Mouse (Mus musculus): ENCODE data around the gene Lce1m.

DNA sequence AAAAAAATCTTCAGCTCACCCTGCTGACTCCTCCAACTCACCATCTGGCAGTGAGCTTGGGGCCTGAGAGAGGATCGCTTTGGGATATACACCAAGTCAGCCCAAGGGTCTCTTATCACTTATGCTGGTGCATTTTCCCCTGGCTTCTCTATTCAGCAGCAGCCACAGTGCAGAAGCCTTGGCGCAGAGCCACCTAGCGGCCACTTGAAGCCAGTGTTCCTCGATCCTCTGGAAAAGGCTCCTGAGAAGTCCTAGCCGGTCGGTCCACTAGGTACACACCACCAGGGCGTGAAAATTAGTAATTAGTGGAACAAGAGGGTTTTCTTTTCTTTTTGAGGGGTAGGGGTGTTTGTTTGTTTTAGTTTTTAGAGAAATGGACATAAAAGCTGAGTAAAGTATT lies 20.2 kb downstream of the Lce1m start:
- peak; percentile 46 for TF ChIP-seq CTCF (IDR thresholded peaks at IDR 0.05; ENCODE audit: control insufficient read depth, insufficient read depth, insufficient read length)
- TF ChIP-seq MYOD1 (IDR thresholded peaks at IDR 0.05; ENCODE audit: control insufficient read depth, insufficient read length, low read depth) = no peak
- no peak for TF ChIP-seq MYOG (IDR thresholded peaks at IDR 0.05; ENCODE audit: control insufficient read depth, extremely low read depth, insufficient read length)
- TF ChIP-seq USF1 (IDR thresholded peaks at IDR 0.05; ENCODE audit: low read depth) = no peak
- no peak for TF ChIP-seq MAX (IDR thresholded peaks at IDR 0.05)
